ENCODE assay signal across 8 mouse cellular contexts in genomic region chr11:62643011-62643631, GRCm38 (mm10). TPM values are rescaled to one million over a fixed set of nuclear protein-coding genes. Genes with fewer than 3 reads are reported as not detected.
DNase-seq lines count a peak whose midpoint lies in the region; ATAC-seq and TF ChIP-seq lines count a peak whose summit lies in the region.

No protein-coding gene starts in this region.

- H3K36me3 ChIP-seq in limb, embryonic 13.5 days: 0 out of 2 replicates have a peak, but pooled peaks cover 4% of the 10 kb centered on the region
- H3K36me3 ChIP-seq in limb, embryonic 10.5 days: peaks cover 34% of the 10 kb centered on the region
- no peaks in the 10 kb centered on the region for H3K36me3 ChIP-seq in heart, embryonic 11.5 days (ENCODE audit: control insufficient read depth, insufficient read depth, low read length)
- H3K36me3 ChIP-seq in neural tube, embryonic 15.5 days: no peaks in the 10 kb centered on the region

- DNase-seq in limb, embryonic 10.5 days (ENCODE audit: low spot score): no peak
- DNase-seq in brain, embryonic 14.5 days (ENCODE audit: low read depth): peak; percentile 70
- DNase-seq in kidney, postnatal 14 days: peak; percentile 91
- DNase-seq in frontal cortex, adult 2 months (ENCODE audit: extremely low spot score in 1 of 2, low spot score in 1 of 2): no peak
- no peak for DNase-seq in spleen, postnatal 4 days (ENCODE audit: low spot score in 2 of 2)

- H3K4me3 ChIP-seq in limb, embryonic 13.5 days: no peak overlapping the region
- H3K4me3 ChIP-seq in limb, embryonic 10.5 days: no peak overlapping the region
- no peak overlapping the region for H3K4me3 ChIP-seq in heart, embryonic 11.5 days (ENCODE audit: low read depth, low read length)
- no peak overlapping the region for H3K4me3 ChIP-seq in neural tube, embryonic 15.5 days (replicated peaks)

- TF ChIP-seq POLR2A in brain, embryonic 14.5 days (IDR thresholded peaks at IDR 0.05; ENCODE audit: borderline replicate concordance, extremely low read depth, insufficient read depth, insufficient read length, poor library complexity, severe bottlenecking): no peak

- ATAC-seq in limb, embryonic 13.5 days (ENCODE audit: low FRiP score, low read depth): no peak
- no peak for ATAC-seq in heart, embryonic 11.5 days (replicated peaks; ENCODE audit: insufficient number of reproducible peaks, low FRiP score, low TSS enrichment)
- no peak for ATAC-seq in neural tube, embryonic 15.5 days (ENCODE audit: low FRiP score)

- H3K9me3 ChIP-seq in limb, embryonic 13.5 days: no peaks in the 10 kb centered on the region
- no peaks in the 10 kb centered on the region for H3K9me3 ChIP-seq in limb, embryonic 10.5 days (replicated peaks)
- no peaks in the 10 kb centered on the region for H3K9me3 ChIP-seq in heart, embryonic 11.5 days (replicated peaks; ENCODE audit: control insufficient read depth, low read length)
- no peaks in the 10 kb centered on the region for H3K9me3 ChIP-seq in neural tube, embryonic 15.5 days (replicated peaks)

- no peak for TF ChIP-seq CTCF in brain, embryonic 14.5 days (IDR thresholded peaks at IDR 0.05; ENCODE audit: borderline replicate concordance, extremely low read depth, insufficient read depth, insufficient read length)

- no peak overlapping the region for H3K4me2 ChIP-seq in limb, embryonic 13.5 days (replicated peaks)
- peak overlapping the region; percentile 16; the same call in 1 of the 2 replicates for H3K4me2 ChIP-seq in heart, embryonic 11.5 days
- no peak overlapping the region for H3K4me2 ChIP-seq in neural tube, embryonic 15.5 days

- 74% methylated on average over 8 of the region's 8 CpGs for WGBS in limb, embryonic 13.5 days
- 84% methylated on average over 8 of the region's 8 CpGs for WGBS in limb, embryonic 10.5 days
- WGBS in heart, embryonic 11.5 days (ENCODE audit: insufficient replicate concordance): 68% methylated on average over 8 of the region's 8 CpGs
- WGBS in neural tube, embryonic 15.5 days: 70% methylated on average over 8 of the region's 8 CpGs

- H3K9ac ChIP-seq in limb, embryonic 13.5 days: no peak overlapping the region
- H3K9ac ChIP-seq in heart, embryonic 11.5 days (ENCODE audit: low read depth, low read length): peak overlapping the region; percentile 34; the same call in 1 of the 2 replicates
- H3K9ac ChIP-seq in neural tube, embryonic 15.5 days (replicated peaks): no peak overlapping the region

- H3K27me3 ChIP-seq in limb, embryonic 13.5 days: no peaks in the 10 kb centered on the region
- H3K27me3 ChIP-seq in limb, embryonic 10.5 days (ENCODE audit: low read depth, poor library complexity, severe bottlenecking): no peaks in the 10 kb centered on the region
- no peaks in the 10 kb centered on the region for H3K27me3 ChIP-seq in heart, embryonic 11.5 days (ENCODE audit: control insufficient read depth, insufficient read depth, low read length)
- H3K27me3 ChIP-seq in neural tube, embryonic 15.5 days (replicated peaks): no peaks in the 10 kb centered on the region

- peaks cover 90% of the 10 kb centered on the region for H3K4me1 ChIP-seq in limb, embryonic 13.5 days
- peaks cover 52% of the 10 kb centered on the region for H3K4me1 ChIP-seq in limb, embryonic 10.5 days
- H3K4me1 ChIP-seq in heart, embryonic 11.5 days (ENCODE audit: control insufficient read depth, insufficient read depth, low read length): peaks cover 94% of the 10 kb centered on the region
- peaks cover 59% of the 10 kb centered on the region for H3K4me1 ChIP-seq in neural tube, embryonic 15.5 days

- H3K27ac ChIP-seq in limb, embryonic 13.5 days: peak overlapping the region; percentile 48; the same call in 1 of the 2 replicates
- no peak overlapping the region for H3K27ac ChIP-seq in limb, embryonic 10.5 days
- H3K27ac ChIP-seq in heart, embryonic 11.5 days (ENCODE audit: low read depth, low read length): peak overlapping the region; percentile 32
- 0 out of 2 replicates have a peak overlapping the region, but pooled peaks have one; percentile 49 for H3K27ac ChIP-seq in neural tube, embryonic 15.5 days (replicated peaks)

RNA-seq across cellular contexts. Expression of gene Lrrc75a, which starts 5.2 kb away (rescaled TPM):
- 14.9 and 15.5 TPM in 2 replicates for polyA plus RNA-seq in limb, embryonic 13.5 days (2015; fragmentation: Nextera tagmentation; extraction: Ambion mirVana)
- 15.7 and 17.3 TPM in 2 replicates for polyA plus RNA-seq in limb, embryonic 10.5 days (2016; fragmentation: Nextera tagmentation; extraction: Ambion mirVana)
- polyA plus RNA-seq in brain, embryonic 14.5 days (2012; rRNA removed): 19.9 and 23.4 TPM in 2 replicates
- 14.3 and 16.2 TPM in 2 replicates for polyA plus RNA-seq in heart, embryonic 11.5 days (2014; fragmentation: Nextera tagmentation; extraction: Ambion mirVana)
- 8.2 and 8.5 TPM in 2 replicates for polyA plus RNA-seq in neural tube, embryonic 15.5 days (2015; fragmentation: Nextera tagmentation; extraction: Ambion mirVana)
- 19.9 and 23.7 TPM in 2 replicates for polyA plus RNA-seq in frontal cortex, adult 2 months (2012; rRNA removed)

RNA-seq across cellular contexts. Expression of gene Mmgt2, which starts 5.3 kb away (rescaled TPM):
- polyA plus RNA-seq in limb, embryonic 13.5 days (2015; fragmentation: Nextera tagmentation; extraction: Ambion mirVana): 68.2 and 69.4 TPM in 2 replicates
- 45.5 and 52.5 TPM in 2 replicates for polyA plus RNA-seq in limb, embryonic 10.5 days (2016; fragmentation: Nextera tagmentation; extraction: Ambion mirVana)
- 29.0 and 35.4 TPM in 2 replicates for polyA plus RNA-seq in brain, embryonic 14.5 days (2012; rRNA removed)
- polyA plus RNA-seq in heart, embryonic 11.5 days (2014; fragmentation: Nextera tagmentation; extraction: Ambion mirVana): 45.0 and 47.6 TPM in 2 replicates
- polyA plus RNA-seq in neural tube, embryonic 15.5 days (2015; fragmentation: Nextera tagmentation; extraction: Ambion mirVana): 23.2 and 30.8 TPM in 2 replicates
- 44.4 TPM in 2 replicates for polyA plus RNA-seq in frontal cortex, adult 2 months (2012; rRNA removed)

Comparison
In these comparisons a context has a peak if more than half of its experiments do, and no peak if none do; other contexts are left out.
1. DNase-seq: peak in brain, embryonic 14.5 days (single experiment) and kidney, postnatal 14 days (single experiment); none in limb, embryonic 10.5 days (single experiment), frontal cortex, adult 2 months (0 of 2) and spleen, postnatal 4 days (0 of 2).